Mouse (Mus musculus): ENCODE results near the gene Erc2. TPM values are rescaled to one million over a fixed set of nuclear protein-coding genes. Genes with fewer than 3 reads are reported as not detected.
A peak's percentile ranks its signal among the peaks of the same experiment; 100 is the strongest.

Erc2 gene
- polyA plus RNA-seq, 1 experiment from 2014 or later = 6.1 TPM

- ATAC-seq (ENCODE audit: insufficient number of reproducible peaks, low FRiP score, low TSS enrichment, low read depth) = no peak
- no peak overlapping the region for H3K27ac ChIP-seq
These were observed 490.9 kb downstream of the Erc2 start for GRCm38 (mm10) chr14:28113121-28113520.

GRCm38 (mm10) chr14:28120851-28121250 is 498.6 kb downstream of the Erc2 start:
- 37% methylated on average over 5 of the region's 5 CpGs for WGBS
- Histone ChIP-seq H3K27me3 (no peaks in the 10 kb centered on the region), H3K4me1 (no peaks in the 10 kb centered on the region), H3K9ac (no peak overlapping the region), H3K9me3 (no peaks in the 10 kb centered on the region), H3K4me3 (no peak overlapping the region), H3K4me2 (no peak overlapping the region), H3K27ac (no peak overlapping the region), H3K36me3 (no peaks in the 10 kb centered on the region)
- no peak for ATAC-seq (ENCODE audit: insufficient number of reproducible peaks, low FRiP score, low TSS enrichment, low read depth)

More at GRCm38 (mm10) chr14:28113121-28113520, 490.9 kb downstream of the Erc2 start:
- Histone ChIP-seq H3K4me3 (no peak overlapping the region), H3K9me3 (no peaks in the 10 kb centered on the region), H3K36me3 (no peaks in the 10 kb centered on the region), H3K4me1 (no peaks in the 10 kb centered on the region), H3K4me2 (no peak overlapping the region), H3K27me3 (no peaks in the 10 kb centered on the region), H3K9ac (no peak overlapping the region)
- 83% methylated on average over 2 of the region's 2 CpGs for WGBS

DNA sequence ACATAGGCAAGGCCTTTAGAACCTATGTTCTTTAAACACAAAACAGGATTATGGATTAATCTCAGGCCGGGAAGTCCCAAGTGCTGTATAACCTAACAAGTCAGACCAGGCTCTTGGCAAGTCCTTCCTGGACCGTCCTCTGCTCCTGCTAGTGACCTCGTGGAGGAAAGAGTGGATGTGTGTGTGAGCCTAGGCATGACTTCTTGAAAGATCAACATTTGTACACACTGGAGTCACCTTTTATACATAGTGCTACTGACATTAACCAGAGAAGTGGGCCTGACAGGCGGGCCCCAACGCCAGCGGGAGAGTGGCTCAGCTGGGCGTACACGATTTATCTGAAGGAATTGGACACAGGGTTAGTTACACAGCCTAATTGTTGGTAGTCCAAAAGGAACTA is 504.6 kb downstream of the Erc2 start:
- no peaks in the 10 kb centered on the region for H3K9me3 ChIP-seq
- H3K36me3 ChIP-seq = no peaks in the 10 kb centered on the region
- no peak overlapping the region for H3K4me2 ChIP-seq
- H3K9ac ChIP-seq = no peak overlapping the region
- 56% methylated on average over 8 of the region's 8 CpGs for WGBS
- no peak overlapping the region for H3K4me3 ChIP-seq
- no peaks in the 10 kb centered on the region for H3K27me3 ChIP-seq
- H3K4me1 ChIP-seq = 0 out of 2 replicates have a peak, but pooled peaks cover 7% of the 10 kb centered on the region
- no peak overlapping the region for H3K27ac ChIP-seq
- no peak for ATAC-seq (ENCODE audit: insufficient number of reproducible peaks, low FRiP score, low TSS enrichment, low read depth)

- Histone ChIP-seq H3K27me3 (no peaks in the 10 kb centered on the region), H3K4me2 (no peak overlapping the region), H3K36me3 (no peaks in the 10 kb centered on the region), H3K9me3 (no peaks in the 10 kb centered on the region), H3K4me1 (0 out of 2 replicates have a peak, but pooled peaks cover 7% of the 10 kb centered on the region), H3K4me3 (no peak overlapping the region), H3K27ac (no peak overlapping the region), H3K9ac (no peak overlapping the region)
- WGBS = 85% methylated on average over 3 of the region's 3 CpGs
- no peak for ATAC-seq (ENCODE audit: insufficient number of reproducible peaks, low FRiP score, low TSS enrichment, low read depth)
These were observed 506.8 kb downstream of the Erc2 start for GRCm38 (mm10) chr14:28128999-28129398.

- Histone ChIP-seq H3K27ac (no peak overlapping the region), H3K9me3 (no peaks in the 10 kb centered on the region), H3K4me2 (no peak overlapping the region), H3K4me3 (no peak overlapping the region), H3K4me1 (peaks cover 8% of the 10 kb centered on the region; the same call in 1 of the 2 replicates), H3K36me3 (no peaks in the 10 kb centered on the region), H3K9ac (no peak overlapping the region), H3K27me3 (no peaks in the 10 kb centered on the region)
- WGBS = 82% methylated on average over 2 of the region's 2 CpGs
- ATAC-seq (ENCODE audit: insufficient number of reproducible peaks, low FRiP score, low TSS enrichment, low read depth) = no peak
These were observed 521.8 kb downstream of the Erc2 start for GRCm38 (mm10) chr14:28143998-28144397.

GRCm38 (mm10) chr14:28147201-28147600 is 525.0 kb downstream of the Erc2 start:
- no peak for ATAC-seq (ENCODE audit: insufficient number of reproducible peaks, low FRiP score, low TSS enrichment, low read depth)
- H3K4me2 ChIP-seq = no peak overlapping the region
- no peaks in the 10 kb centered on the region for H3K36me3 ChIP-seq
- H3K27ac ChIP-seq = no peak overlapping the region
- no peaks in the 10 kb centered on the region for H3K27me3 ChIP-seq
- no peak overlapping the region for H3K4me3 ChIP-seq
- H3K9ac ChIP-seq = no peak overlapping the region
- 37% methylated on average over 5 of the region's 5 CpGs for WGBS
- no peaks in the 10 kb centered on the region for H3K4me1 ChIP-seq
- no peaks in the 10 kb centered on the region for H3K9me3 ChIP-seq

DNA sequence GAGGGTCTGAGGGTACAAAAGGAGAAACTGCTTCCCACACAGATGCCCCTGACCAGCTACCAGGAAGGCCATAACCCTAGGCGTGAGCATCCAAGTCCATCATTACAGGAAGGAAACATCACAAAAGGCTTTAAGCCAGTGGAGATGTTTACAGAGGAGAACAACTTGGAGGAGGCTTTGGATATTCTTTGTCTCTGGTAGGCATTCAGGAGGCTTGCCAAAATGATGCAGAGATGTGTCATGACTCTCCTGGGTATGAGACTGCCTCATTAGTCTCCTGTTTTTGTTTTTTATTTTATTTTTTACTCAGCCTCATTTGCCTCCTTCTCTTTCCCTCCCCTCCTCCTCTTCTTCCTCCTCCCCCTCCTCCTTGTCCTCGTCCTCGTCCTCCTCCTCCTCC is 528.7 kb downstream of the Erc2 start:
- ATAC-seq (ENCODE audit: insufficient number of reproducible peaks, low FRiP score, low TSS enrichment, low read depth) = no peak
- Histone ChIP-seq H3K36me3 (no peaks in the 10 kb centered on the region), H3K4me1 (no peaks in the 10 kb centered on the region), H3K27ac (no peak overlapping the region), H3K9ac (no peak overlapping the region), H3K27me3 (no peaks in the 10 kb centered on the region), H3K9me3 (no peaks in the 10 kb centered on the region), H3K4me3 (no peak overlapping the region), H3K4me2 (no peak overlapping the region)
- 85% methylated on average over 3 of the region's 3 CpGs for WGBS

- H3K36me3 ChIP-seq = no peaks in the 10 kb centered on the region
- H3K4me2 ChIP-seq = no peak overlapping the region
- 56% methylated on average over 4 of the region's 4 CpGs for WGBS
- no peaks in the 10 kb centered on the region for H3K27me3 ChIP-seq
- H3K4me3 ChIP-seq = no peak overlapping the region
- H3K27ac ChIP-seq = no peak overlapping the region
- no peaks in the 10 kb centered on the region for H3K4me1 ChIP-seq
- H3K9ac ChIP-seq = no peak overlapping the region
- H3K9me3 ChIP-seq = no peaks in the 10 kb centered on the region
- no peak for ATAC-seq (ENCODE audit: insufficient number of reproducible peaks, low FRiP score, low TSS enrichment, low read depth)
These were observed 533.5 kb downstream of the Erc2 start for GRCm38 (mm10) chr14:28155706-28156105.

GRCm38 (mm10) chr14:28160852-28161251 is 538.6 kb downstream of the Erc2 start:
- no peak overlapping the region for H3K4me3 ChIP-seq
- no peak overlapping the region for H3K9ac ChIP-seq
- H3K4me1 ChIP-seq = peaks cover 14% of the 10 kb centered on the region
- no peaks in the 10 kb centered on the region for H3K36me3 ChIP-seq
- ATAC-seq (ENCODE audit: insufficient number of reproducible peaks, low FRiP score, low TSS enrichment, low read depth) = no peak
- WGBS = 91% methylated on average over 2 of the region's 2 CpGs
- no peaks in the 10 kb centered on the region for H3K9me3 ChIP-seq
- no peaks in the 10 kb centered on the region for H3K27me3 ChIP-seq
- H3K27ac ChIP-seq = no peak overlapping the region
- H3K4me2 ChIP-seq = no peak overlapping the region

GRCm38 (mm10) chr14:28164642-28165408 is 542.6 kb downstream of the Erc2 start:
- 21% methylated on average over 15 of the region's 15 CpGs for WGBS
- Histone ChIP-seq H3K4me1 (peaks cover 14% of the 10 kb centered on the region), H3K9ac (no peak overlapping the region), H3K27ac (peak overlapping the region; percentile 18; the same call in 1 of the 2 replicates), H3K27me3 (no peaks in the 10 kb centered on the region), H3K4me3 (no peak overlapping the region), H3K36me3 (no peaks in the 10 kb centered on the region), H3K9me3 (no peaks in the 10 kb centered on the region), H3K4me2 (peak overlapping the region; percentile 22; the same call in 1 of the 2 replicates)
- ATAC-seq (ENCODE audit: insufficient number of reproducible peaks, low FRiP score, low TSS enrichment, low read depth) = no peak

GRCm38 (mm10) chr14:28165621-28166211 is 543.5 kb downstream of the Erc2 start:
- H3K4me2 ChIP-seq = no peak overlapping the region
- ATAC-seq (ENCODE audit: insufficient number of reproducible peaks, low FRiP score, low TSS enrichment, low read depth) = no peak

DNA sequence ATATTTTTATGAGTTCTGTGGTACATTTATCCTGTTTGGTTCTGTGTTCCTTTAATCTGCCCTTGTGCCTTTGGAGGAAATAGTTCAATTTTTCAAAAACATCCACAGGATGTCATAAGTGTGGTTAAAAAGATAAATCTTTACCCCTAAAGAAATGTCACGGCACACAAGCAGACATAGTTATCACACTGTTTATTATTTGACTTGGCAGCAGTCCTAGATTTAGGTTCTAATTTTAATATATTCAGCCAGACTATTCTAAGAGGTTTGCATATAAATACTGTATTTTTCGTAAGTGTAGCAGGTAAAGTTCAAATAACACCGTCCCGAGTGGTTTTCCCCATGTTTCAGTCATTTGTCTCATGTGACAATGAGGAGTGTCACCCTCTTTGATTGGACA is 548.5 kb downstream of the Erc2 start:
- ATAC-seq (ENCODE audit: insufficient number of reproducible peaks, low FRiP score, low TSS enrichment, low read depth) = no peak
- Histone ChIP-seq H3K4me3 (no peak overlapping the region), H3K27me3 (no peaks in the 10 kb centered on the region), H3K9ac (no peak overlapping the region), H3K9me3 (no peaks in the 10 kb centered on the region), H3K4me1 (0 out of 2 replicates have a peak, but pooled peaks cover under 1% of the 10 kb centered on the region), H3K36me3 (no peaks in the 10 kb centered on the region), H3K4me2 (no peak overlapping the region), H3K27ac (no peak overlapping the region)
- WGBS = 61% methylated on average over 4 of the region's 4 CpGs

More at GRCm38 (mm10) chr14:28165621-28166211, 543.5 kb downstream of the Erc2 start:
- Histone ChIP-seq H3K4me1 (peaks cover 14% of the 10 kb centered on the region), H3K9ac (no peak overlapping the region), H3K4me3 (no peak overlapping the region), H3K9me3 (no peaks in the 10 kb centered on the region), H3K27ac (0 out of 2 replicates have a peak overlapping the region, but pooled peaks have one; percentile 14), H3K27me3 (no peaks in the 10 kb centered on the region), H3K36me3 (no peaks in the 10 kb centered on the region)
- 48% methylated on average over 5 of the region's 5 CpGs for WGBS

Measured in limb, embryonic 15.5 days (tissue).